Mouse (Mus musculus): ENCODE data around the gene Lrrk2. TPM values are rescaled to one million over a fixed set of nuclear protein-coding genes. Genes with fewer than 3 reads are reported as not detected.
A peak's percentile ranks its signal among the peaks of the same experiment; 100 is the strongest.

The Lrrk2 gene
- polyA plus RNA-seq, 1 experiment from 2014 or later: 1.4 TPM

DNA sequence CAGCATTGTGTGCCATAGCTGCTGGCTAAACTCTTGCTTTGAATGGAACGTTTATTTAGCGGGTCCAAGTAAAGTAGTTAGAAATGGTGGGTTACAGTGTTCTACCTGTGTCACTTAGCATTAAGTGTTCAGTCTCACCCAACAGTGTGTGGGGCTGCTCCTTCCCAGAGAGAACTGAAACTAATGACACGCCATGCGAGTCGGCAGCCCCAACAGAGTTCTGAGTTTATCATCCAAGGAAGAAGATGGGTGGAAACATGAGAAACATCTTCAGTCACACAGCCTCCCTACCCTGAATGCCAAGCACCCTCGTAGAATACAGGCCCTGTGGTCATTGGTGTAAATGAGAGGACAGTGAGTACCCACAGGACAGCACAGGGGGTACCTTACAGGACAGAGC lies 14.7 kb upstream of the Lrrk2 start:
- 92% methylated on average over 6 of the region's 6 CpGs for WGBS

DNA sequence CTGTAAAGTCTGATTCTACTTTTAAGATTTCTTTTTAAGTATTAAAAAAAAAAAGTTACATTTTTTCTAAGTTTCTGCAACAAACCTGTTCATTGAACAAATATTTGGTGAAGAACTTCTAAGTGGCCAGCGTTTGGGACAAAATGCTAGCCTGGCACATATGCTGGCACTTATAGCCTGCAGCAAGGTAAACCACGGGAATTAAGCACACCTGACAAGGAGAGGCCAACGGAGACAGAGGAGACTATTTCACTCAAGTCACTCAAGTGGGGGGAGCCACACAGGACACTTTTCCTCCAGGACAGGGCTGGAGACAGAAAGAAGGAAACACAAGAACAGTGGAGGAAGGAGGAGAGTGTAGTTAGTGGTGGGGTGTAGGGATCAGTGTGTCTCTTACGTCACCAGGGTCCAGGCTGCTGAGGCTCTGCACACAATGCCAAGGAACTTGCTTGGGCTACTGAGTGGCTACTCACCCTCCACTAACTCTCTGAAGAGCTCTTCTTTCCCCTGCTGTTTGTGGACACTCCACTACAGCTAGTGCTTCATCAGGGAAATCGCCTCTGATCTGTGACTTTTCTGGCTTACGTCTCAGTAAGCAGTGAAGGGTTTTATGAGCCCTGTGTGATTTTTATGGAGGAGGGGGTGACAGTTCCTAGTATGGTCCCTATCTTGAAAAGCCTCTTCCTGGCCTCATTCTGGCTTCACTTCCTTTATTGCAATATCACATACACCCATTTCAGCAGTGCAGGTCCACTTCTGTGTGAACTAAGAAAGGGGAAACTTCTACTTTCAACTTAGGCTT lies 12.5 kb upstream of the Lrrk2 start:
- no peak overlapping the region for H3K9ac ChIP-seq
- H3K4me2 ChIP-seq: no peak overlapping the region
- no peaks in the 10 kb centered on the region for H3K36me3 ChIP-seq (ENCODE audit: poor library complexity, severe bottlenecking)
- 88% methylated on average over 6 of the region's 6 CpGs for WGBS
- H3K4me3 ChIP-seq: no peak overlapping the region
- no peaks in the 10 kb centered on the region for H3K4me1 ChIP-seq
- no peaks in the 10 kb centered on the region for H3K9me3 ChIP-seq (replicated peaks)
- no peak for ATAC-seq
- no peaks in the 10 kb centered on the region for H3K27me3 ChIP-seq
- no peak overlapping the region for H3K27ac ChIP-seq

More for the DNA sequence above, 14.7 kb upstream of the Lrrk2 start:
- no peak for ATAC-seq
- H3K9me3 ChIP-seq (replicated peaks): no peaks in the 10 kb centered on the region
- H3K27me3 ChIP-seq: no peaks in the 10 kb centered on the region
- no peak overlapping the region for H3K4me2 ChIP-seq
- no peak overlapping the region for H3K4me3 ChIP-seq
- no peaks in the 10 kb centered on the region for H3K4me1 ChIP-seq
- no peak overlapping the region for H3K9ac ChIP-seq
- no peak overlapping the region for H3K27ac ChIP-seq
- H3K36me3 ChIP-seq (ENCODE audit: poor library complexity, severe bottlenecking): no peaks in the 10 kb centered on the region

DNA sequence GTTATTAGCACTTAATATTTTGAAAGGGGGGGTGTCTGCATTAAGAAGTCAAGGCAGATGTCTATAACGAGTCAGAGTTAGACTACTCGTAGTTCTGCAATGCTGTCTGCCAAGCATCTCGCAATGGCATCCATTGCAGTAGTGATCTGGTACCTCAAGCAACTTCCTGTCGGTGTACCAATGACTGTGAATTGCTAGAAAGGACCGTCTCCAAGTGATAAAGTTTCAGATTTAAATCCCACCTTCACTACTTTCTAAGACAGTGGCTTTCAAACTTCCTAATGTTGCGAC lies 12.0 kb upstream of the Lrrk2 start:
- no peak for ATAC-seq
- WGBS: 90% methylated on average over 6 of the region's 6 CpGs

DNA sequence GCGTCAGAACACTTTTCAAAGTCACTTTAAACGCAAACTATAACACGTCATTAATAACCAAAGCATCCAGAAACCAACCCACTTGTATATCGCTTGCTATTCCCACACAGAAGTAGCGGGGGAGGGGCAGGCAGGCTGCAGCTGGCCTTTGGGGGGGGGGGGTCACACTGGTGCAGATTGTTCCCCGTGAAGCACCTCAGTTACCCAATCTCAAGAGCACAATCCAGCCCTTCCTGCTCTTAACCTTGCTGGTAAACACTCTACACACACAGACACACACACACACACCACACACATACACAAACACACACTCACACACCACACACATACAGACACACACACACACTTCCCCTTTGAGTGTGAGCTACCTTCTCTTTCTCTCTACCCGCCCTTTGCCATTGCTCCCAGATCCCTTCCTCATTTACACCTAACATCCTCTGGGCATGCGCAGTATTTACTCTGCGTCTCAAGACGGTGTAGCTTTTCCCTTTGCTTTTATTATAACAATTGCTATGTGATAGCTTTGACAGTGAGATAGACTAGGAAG lies 8.3 kb upstream of the Lrrk2 start:
- Histone ChIP-seq H3K36me3 (ENCODE audit: poor library complexity, severe bottlenecking) (no peaks in the 10 kb centered on the region), H3K4me2 (no peak overlapping the region), H3K27me3 (no peaks in the 10 kb centered on the region), H3K4me3 (no peak overlapping the region), H3K9ac (no peak overlapping the region), H3K27ac (no peak overlapping the region), H3K9me3 (replicated peaks) (no peaks in the 10 kb centered on the region), H3K4me1 (no peaks in the 10 kb centered on the region)
- 82% methylated on average over 10 of the region's 10 CpGs for WGBS
- no peak for ATAC-seq

More for the DNA sequence above, 12.0 kb upstream of the Lrrk2 start:
- Histone ChIP-seq H3K4me1 (no peaks in the 10 kb centered on the region), H3K4me3 (no peak overlapping the region), H3K27me3 (no peaks in the 10 kb centered on the region), H3K4me2 (no peak overlapping the region), H3K27ac (no peak overlapping the region), H3K9ac (no peak overlapping the region), H3K9me3 (replicated peaks) (no peaks in the 10 kb centered on the region), H3K36me3 (ENCODE audit: poor library complexity, severe bottlenecking) (no peaks in the 10 kb centered on the region)

DNA sequence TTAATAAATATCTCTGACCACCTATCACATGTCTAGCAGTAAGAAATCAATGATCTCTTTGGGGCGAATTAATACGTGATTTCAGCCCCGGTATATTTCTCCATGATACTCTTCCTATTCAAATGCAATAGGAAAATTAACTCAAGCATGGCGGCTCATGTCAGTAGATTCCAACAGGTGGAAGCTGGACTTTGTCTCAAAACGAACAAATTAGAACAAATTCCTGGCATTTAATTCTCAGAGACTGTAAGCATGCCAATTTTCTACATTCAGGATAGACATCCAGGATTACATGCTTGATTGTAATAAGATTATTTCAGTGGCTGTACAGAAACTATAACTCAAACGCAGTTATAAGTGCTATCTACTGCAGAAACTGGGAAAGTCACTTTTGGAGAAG lies 7.4 kb upstream of the Lrrk2 start:
- no peak overlapping the region for H3K4me3 ChIP-seq
- no peaks in the 10 kb centered on the region for H3K4me1 ChIP-seq
- H3K9ac ChIP-seq: no peak overlapping the region
- no peak overlapping the region for H3K27ac ChIP-seq
- no peak overlapping the region for H3K4me2 ChIP-seq
- H3K27me3 ChIP-seq: no peaks in the 10 kb centered on the region
- ATAC-seq: no peak
- WGBS: 91% methylated on average over 6 of the region's 6 CpGs
- no peaks in the 10 kb centered on the region for H3K9me3 ChIP-seq (replicated peaks)
- no peaks in the 10 kb centered on the region for H3K36me3 ChIP-seq (ENCODE audit: poor library complexity, severe bottlenecking)

DNA sequence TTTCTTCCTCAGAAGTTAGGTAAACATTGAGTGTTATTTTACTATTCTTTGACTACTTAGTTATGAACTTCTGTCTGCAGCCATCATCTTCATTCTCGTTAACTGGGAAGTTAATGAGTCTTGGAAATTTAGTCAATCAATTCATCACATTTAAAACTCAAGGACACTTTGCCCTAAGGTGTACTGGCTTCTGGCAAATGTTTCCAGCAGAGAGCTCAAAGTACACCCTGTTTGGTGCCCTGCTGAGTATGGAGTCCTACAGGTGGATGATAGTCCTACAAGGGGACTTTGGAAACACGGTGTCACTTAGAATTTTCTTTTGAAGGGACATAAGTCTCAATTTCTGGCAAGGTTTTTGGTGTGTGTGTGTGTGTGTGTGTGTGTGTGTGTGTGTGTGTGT lies 1.8 kb upstream of the Lrrk2 start:
- no peak overlapping the region for H3K4me3 ChIP-seq
- H3K4me1 ChIP-seq: peaks cover 11% of the 10 kb centered on the region; the same call in 1 of the 2 replicates
- ATAC-seq: no peak
- no peak overlapping the region for H3K4me2 ChIP-seq
- H3K36me3 ChIP-seq (ENCODE audit: poor library complexity, severe bottlenecking): no peaks in the 10 kb centered on the region
- H3K27me3 ChIP-seq: no peaks in the 10 kb centered on the region
- no peak overlapping the region for H3K27ac ChIP-seq
- no peak overlapping the region for H3K9ac ChIP-seq
- H3K9me3 ChIP-seq (replicated peaks): no peaks in the 10 kb centered on the region
- 82% methylated on average over 2 of the region's 2 CpGs for WGBS

DNA sequence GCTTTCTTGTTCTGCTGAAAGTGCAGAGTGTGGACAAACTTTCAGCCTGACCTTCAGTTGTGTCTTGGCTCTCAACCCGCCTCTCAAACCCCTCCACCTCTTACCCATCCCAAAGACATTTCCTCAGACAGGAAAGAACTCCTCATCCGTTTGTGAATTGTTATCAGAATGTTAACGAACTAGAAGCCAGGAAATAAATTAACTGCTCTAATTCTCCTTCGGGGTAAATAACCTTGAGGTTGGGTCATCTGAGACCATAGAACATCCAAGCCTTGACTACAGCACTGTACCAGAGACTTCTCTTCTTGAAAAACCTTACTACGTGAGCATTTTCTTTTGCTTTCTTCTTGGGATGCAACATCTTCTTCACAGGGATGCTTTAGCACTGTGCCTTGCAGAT lies 988 bp upstream of the Lrrk2 start:
- Histone ChIP-seq H3K4me3 (no peak overlapping the region), H3K9ac (no peak overlapping the region), H3K9me3 (replicated peaks) (no peaks in the 10 kb centered on the region), H3K4me2 (no peak overlapping the region), H3K27ac (no peak overlapping the region), H3K36me3 (ENCODE audit: poor library complexity, severe bottlenecking) (no peaks in the 10 kb centered on the region), H3K4me1 (peaks cover 11% of the 10 kb centered on the region; the same call in 1 of the 2 replicates), H3K27me3 (no peaks in the 10 kb centered on the region)
- ATAC-seq: no peak
- 74% methylated on average over 5 of the region's 5 CpGs for WGBS

DNA sequence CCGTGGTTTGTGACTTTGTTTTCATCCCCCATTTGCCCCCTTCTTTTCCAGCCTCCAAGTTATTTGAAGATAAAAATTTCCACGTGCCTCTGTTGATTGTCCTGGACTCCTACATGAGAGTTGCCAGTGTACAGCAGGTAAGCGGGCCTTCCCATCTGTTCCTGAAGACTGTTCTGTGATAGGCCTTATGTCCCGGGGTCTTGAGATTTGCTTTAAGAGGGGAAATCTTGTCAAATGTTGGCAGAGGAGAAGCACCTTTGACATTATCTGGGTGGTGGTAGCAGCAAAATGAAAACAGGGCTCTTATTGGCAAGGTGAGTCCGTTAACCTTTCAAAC lies 562 bp downstream of the Lrrk2 start:
- H3K27ac ChIP-seq: no peak overlapping the region
- no peaks in the 10 kb centered on the region for H3K36me3 ChIP-seq (ENCODE audit: poor library complexity, severe bottlenecking)
- peak; percentile 36; the same call in 1 of the 2 replicates for ATAC-seq
- H3K4me1 ChIP-seq: peaks cover 11% of the 10 kb centered on the region; the same call in 1 of the 2 replicates
- no peaks in the 10 kb centered on the region for H3K27me3 ChIP-seq
- H3K4me2 ChIP-seq: peak overlapping the region; percentile 75
- WGBS: 34% methylated on average over 5 of the region's 5 CpGs
- peak overlapping the region; percentile 52 for H3K4me3 ChIP-seq
- peak overlapping the region; percentile 76 for H3K9ac ChIP-seq
- no peaks in the 10 kb centered on the region for H3K9me3 ChIP-seq (replicated peaks)

DNA sequence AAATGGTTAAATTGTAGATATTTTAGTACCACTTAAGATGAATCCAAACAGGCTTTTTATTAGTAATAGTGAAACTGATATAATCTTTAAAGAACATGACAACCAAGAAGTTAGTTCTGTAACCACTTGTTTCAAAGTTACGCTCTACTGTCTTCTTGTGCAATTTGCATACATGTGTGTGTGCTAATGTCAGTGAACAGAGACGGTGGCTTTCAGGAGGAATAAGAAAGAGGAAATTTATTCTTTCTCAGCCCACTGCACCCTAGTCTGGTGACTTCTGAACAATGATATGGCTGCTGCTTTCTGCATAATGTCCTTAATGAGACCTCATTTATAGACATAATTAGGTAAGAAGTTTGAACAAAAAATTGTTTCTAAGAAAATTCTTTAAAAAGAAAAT lies 7.1 kb downstream of the Lrrk2 start:
- Histone ChIP-seq H3K4me2 (no peak overlapping the region), H3K27me3 (no peaks in the 10 kb centered on the region), H3K9ac (no peak overlapping the region), H3K36me3 (ENCODE audit: poor library complexity, severe bottlenecking) (no peaks in the 10 kb centered on the region), H3K27ac (no peak overlapping the region), H3K9me3 (replicated peaks) (no peaks in the 10 kb centered on the region), H3K4me1 (no peaks in the 10 kb centered on the region), H3K4me3 (no peak overlapping the region)
- 68% methylated on average over 2 of the region's 2 CpGs for WGBS
- ATAC-seq: no peak

DNA sequence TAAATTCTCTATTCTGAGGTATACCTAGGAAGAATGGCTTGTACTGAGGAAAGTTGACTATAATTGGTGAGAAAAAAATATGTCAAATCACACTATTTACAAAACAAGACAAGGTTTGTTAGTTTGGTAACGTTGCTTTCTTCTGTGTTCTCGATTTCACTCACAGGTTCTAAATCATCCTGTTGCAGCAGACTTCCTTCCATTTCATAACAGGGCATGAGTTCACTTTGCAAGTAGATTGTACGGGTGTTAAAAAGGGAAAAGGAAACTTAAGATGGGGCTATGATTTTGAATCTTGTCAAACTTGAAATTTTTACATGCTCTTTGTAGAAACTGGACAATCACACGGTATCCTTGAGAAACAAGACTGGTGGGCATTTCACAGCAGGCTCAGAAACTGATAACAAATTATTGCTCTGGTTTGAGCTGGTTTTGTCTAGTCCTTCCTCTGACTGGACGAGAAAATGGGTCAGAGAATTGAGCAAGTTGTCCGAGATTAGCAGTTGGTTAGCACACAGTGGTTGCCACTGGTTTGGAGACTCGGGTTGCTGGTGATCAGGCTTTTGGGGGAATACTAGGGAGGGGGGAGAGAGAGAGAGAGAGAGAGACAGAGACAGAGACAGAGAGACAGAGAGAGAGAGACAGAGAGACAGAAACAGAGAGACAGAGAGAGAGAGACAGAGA lies 13.0 kb downstream of the Lrrk2 start:
- 89% methylated on average over 7 of the region's 7 CpGs for WGBS
- ATAC-seq: no peak

DNA sequence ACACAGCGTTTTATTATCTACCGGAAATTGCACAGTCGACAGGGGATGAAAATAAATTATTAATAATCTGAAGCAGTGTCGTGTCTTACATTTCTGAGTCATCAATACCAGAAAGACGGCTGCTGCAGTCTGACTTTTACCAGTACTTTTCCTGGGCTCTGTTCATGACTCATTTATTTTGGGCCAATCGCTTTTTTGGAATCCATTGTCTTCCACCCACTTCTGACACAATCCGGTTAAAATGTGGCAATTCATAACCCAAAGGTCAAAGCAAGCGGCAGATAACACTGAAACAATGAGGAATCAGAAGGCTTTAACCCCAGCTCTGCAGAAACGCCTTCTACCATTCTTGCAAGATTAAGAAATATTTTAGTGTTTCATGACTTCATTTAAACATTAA lies 17.7 kb downstream of the Lrrk2 start:
- 0 out of 2 replicates have a peak, but pooled peaks cover 2% of the 10 kb centered on the region for H3K9me3 ChIP-seq (replicated peaks)
- H3K36me3 ChIP-seq (ENCODE audit: poor library complexity, severe bottlenecking): no peaks in the 10 kb centered on the region
- H3K4me2 ChIP-seq: no peak overlapping the region
- no peak overlapping the region for H3K9ac ChIP-seq
- no peak for ATAC-seq
- H3K27ac ChIP-seq: no peak overlapping the region
- no peaks in the 10 kb centered on the region for H3K4me1 ChIP-seq
- no peaks in the 10 kb centered on the region for H3K27me3 ChIP-seq
- WGBS: 92% methylated on average over 9 of the region's 9 CpGs
- no peak overlapping the region for H3K4me3 ChIP-seq

More for the DNA sequence above, 13.0 kb downstream of the Lrrk2 start:
- no peak overlapping the region for H3K4me2 ChIP-seq
- H3K9ac ChIP-seq: no peak overlapping the region
- no peak overlapping the region for H3K4me3 ChIP-seq
- H3K27ac ChIP-seq: no peak overlapping the region
- no peaks in the 10 kb centered on the region for H3K4me1 ChIP-seq
- H3K36me3 ChIP-seq (ENCODE audit: poor library complexity, severe bottlenecking): no peaks in the 10 kb centered on the region
- H3K9me3 ChIP-seq (replicated peaks): no peaks in the 10 kb centered on the region
- H3K27me3 ChIP-seq: no peaks in the 10 kb centered on the region

DNA sequence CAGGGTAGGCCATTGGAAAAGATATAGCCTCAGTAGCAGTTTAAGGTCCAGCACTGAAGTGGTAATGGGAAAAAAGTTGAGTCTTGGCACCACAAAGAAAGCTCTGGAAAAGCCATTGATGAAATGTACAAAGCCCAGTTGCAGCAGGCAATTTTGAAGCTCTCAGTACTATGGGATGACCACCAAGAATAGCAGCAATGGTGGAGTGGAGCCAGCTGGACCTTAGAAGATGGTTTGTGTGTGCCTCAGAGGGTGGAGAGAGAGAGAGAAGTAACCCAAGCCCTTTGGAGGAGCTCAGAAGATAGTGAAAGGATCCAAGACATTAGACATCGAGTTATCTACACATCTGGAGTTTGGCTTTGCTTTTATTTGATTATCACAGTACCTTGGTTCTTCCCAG lies 20.1 kb downstream of the Lrrk2 start:
- Histone ChIP-seq H3K4me1 (no peaks in the 10 kb centered on the region), H3K9me3 (replicated peaks) (0 out of 2 replicates have a peak, but pooled peaks cover 2% of the 10 kb centered on the region), H3K4me3 (no peak overlapping the region), H3K4me2 (no peak overlapping the region), H3K36me3 (ENCODE audit: poor library complexity, severe bottlenecking) (no peaks in the 10 kb centered on the region), H3K9ac (no peak overlapping the region), H3K27ac (no peak overlapping the region), H3K27me3 (no peaks in the 10 kb centered on the region)
- WGBS: 81% methylated on average over 1 of the region's 1 CpGs
- ATAC-seq: no peak
